Mouse (Mus musculus): Measurements from ENCODE around the gene Rab17. TPM values are rescaled to one million over a fixed set of nuclear protein-coding genes. Genes with fewer than 3 reads are reported as not detected.

The Rab17 gene
- polyA plus RNA-seq, 1 experiment from 2014 or later = 0.36 TPM

- Histone ChIP-seq H3K9ac (ENCODE audit: low read depth, low read length) (no peak overlapping the region), H3K27ac (ENCODE audit: low read depth, low read length) (no peak overlapping the region), H3K9me3 (ENCODE audit: control insufficient read depth, low read length) (no peaks in the 10 kb centered on the region), H3K4me3 (ENCODE audit: low read length) (no peak overlapping the region), H3K4me2 (ENCODE audit: low read length) (no peak overlapping the region), H3K36me3 (ENCODE audit: control insufficient read depth, insufficient read depth, low read length) (no peaks in the 10 kb centered on the region), H3K27me3 (replicated peaks; ENCODE audit: control insufficient read depth, insufficient read depth, low read length) (no peaks in the 10 kb centered on the region), H3K4me1 (ENCODE audit: control insufficient read depth, insufficient read depth, low read depth, low read length) (no peaks in the 10 kb centered on the region)
- no peak for ATAC-seq
- WGBS = 94% methylated on average over 14 of the region's 14 CpGs
These were observed 38.8 kb upstream of the Rab17 start for GRCm38 (mm10) chr1:91008147-91008682.

GRCm38 (mm10) chr1:91006708-91007107, 37.2 kb upstream of the Rab17 start:
- Histone ChIP-seq H3K27me3 (replicated peaks; ENCODE audit: control insufficient read depth, insufficient read depth, low read length) (no peaks in the 10 kb centered on the region), H3K4me2 (ENCODE audit: low read length) (no peak overlapping the region), H3K9ac (ENCODE audit: low read depth, low read length) (no peak overlapping the region), H3K27ac (ENCODE audit: low read depth, low read length) (no peak overlapping the region), H3K4me3 (ENCODE audit: low read length) (no peak overlapping the region), H3K4me1 (ENCODE audit: control insufficient read depth, insufficient read depth, low read depth, low read length) (no peaks in the 10 kb centered on the region), H3K9me3 (ENCODE audit: control insufficient read depth, low read length) (no peaks in the 10 kb centered on the region), H3K36me3 (ENCODE audit: control insufficient read depth, insufficient read depth, low read length) (no peaks in the 10 kb centered on the region)
- WGBS = 86% methylated on average over 9 of the region's 9 CpGs
- ATAC-seq = no peak

DNA sequence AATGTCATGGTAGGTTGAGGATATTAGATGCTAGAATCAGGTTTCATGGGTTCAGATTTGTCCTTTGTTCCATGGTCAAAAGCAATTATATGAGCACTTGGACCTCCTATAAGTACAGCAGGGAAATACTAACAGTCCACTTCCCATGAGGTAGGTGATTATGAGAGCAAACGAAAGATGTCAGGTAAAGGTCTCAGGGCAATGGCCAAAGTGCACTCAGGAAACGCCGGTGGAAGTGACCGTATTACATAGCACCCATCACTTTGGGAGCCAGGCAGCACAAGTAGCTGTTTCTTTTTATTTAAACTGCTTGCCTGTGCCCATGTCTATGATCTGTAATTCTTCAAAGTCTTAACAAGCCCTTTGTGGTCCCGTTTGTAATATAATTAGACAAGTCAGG, 36.6 kb upstream of the Rab17 start:
- Histone ChIP-seq H3K4me2 (ENCODE audit: low read length) (no peak overlapping the region), H3K9ac (ENCODE audit: low read depth, low read length) (no peak overlapping the region), H3K27me3 (replicated peaks; ENCODE audit: control insufficient read depth, insufficient read depth, low read length) (no peaks in the 10 kb centered on the region), H3K9me3 (ENCODE audit: control insufficient read depth, low read length) (no peaks in the 10 kb centered on the region), H3K27ac (ENCODE audit: low read depth, low read length) (no peak overlapping the region), H3K4me1 (ENCODE audit: control insufficient read depth, insufficient read depth, low read depth, low read length) (no peaks in the 10 kb centered on the region; the same call in 1 of the 2 replicates), H3K36me3 (ENCODE audit: control insufficient read depth, insufficient read depth, low read length) (no peaks in the 10 kb centered on the region), H3K4me3 (ENCODE audit: low read length) (no peak overlapping the region)
- ATAC-seq = no peak
- 81% methylated on average over 5 of the region's 5 CpGs for WGBS

DNA sequence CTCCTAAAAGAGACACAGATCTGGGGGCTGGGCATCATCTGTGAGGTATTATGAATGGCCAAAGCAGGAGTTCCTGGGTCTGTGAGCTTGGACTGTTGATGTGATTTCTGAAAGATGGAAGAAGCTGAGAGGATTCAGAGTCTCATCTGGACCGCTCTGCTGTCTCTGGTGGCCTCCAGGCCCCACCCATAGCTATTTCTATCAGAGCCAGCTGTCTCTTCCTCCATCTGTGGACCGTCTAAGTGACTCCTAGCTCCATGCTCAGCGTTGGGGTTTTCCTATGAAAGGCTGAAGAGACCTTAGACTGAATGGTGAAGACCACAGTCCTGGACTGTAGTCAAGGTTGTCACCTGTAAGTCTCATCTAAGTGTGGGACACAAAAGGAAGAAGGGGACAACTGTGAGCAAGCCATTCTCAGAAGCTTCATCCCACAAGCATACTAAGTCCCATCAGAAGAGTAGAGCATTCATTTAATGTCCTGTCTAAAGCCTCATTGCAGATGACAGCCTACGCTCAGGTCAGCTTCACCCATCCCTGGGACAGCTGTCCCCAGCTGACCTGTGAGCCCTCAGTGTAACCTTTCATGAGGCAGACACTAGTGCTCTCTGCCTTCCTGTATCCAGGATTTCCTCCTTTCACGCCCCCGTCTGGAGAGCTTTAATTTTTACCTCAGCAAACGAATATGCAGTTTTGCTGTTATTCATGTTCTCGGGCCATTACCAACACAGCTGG, 34.2 kb upstream of the Rab17 start:
- ATAC-seq = no peak
- Histone ChIP-seq H3K4me2 (ENCODE audit: low read length) (no peak overlapping the region), H3K9ac (ENCODE audit: low read depth, low read length) (no peak overlapping the region), H3K9me3 (ENCODE audit: control insufficient read depth, low read length) (no peaks in the 10 kb centered on the region), H3K27ac (ENCODE audit: low read depth, low read length) (no peak overlapping the region), H3K4me1 (ENCODE audit: control insufficient read depth, insufficient read depth, low read depth, low read length) (peaks cover 13% of the 10 kb centered on the region), H3K36me3 (ENCODE audit: control insufficient read depth, insufficient read depth, low read length) (no peaks in the 10 kb centered on the region), H3K27me3 (replicated peaks; ENCODE audit: control insufficient read depth, insufficient read depth, low read length) (no peaks in the 10 kb centered on the region), H3K4me3 (ENCODE audit: low read length) (no peak overlapping the region)
- WGBS = 88% methylated on average over 8 of the region's 8 CpGs

- Histone ChIP-seq H3K4me3 (ENCODE audit: low read length) (no peak overlapping the region), H3K4me2 (ENCODE audit: low read length) (no peak overlapping the region), H3K27ac (ENCODE audit: low read depth, low read length) (no peak overlapping the region), H3K27me3 (replicated peaks; ENCODE audit: control insufficient read depth, insufficient read depth, low read length) (0 out of 2 replicates have a peak, but pooled peaks cover under 1% of the 10 kb centered on the region), H3K9ac (ENCODE audit: low read depth, low read length) (no peak overlapping the region), H3K9me3 (ENCODE audit: control insufficient read depth, low read length) (no peaks in the 10 kb centered on the region), H3K36me3 (ENCODE audit: control insufficient read depth, insufficient read depth, low read length) (no peaks in the 10 kb centered on the region), H3K4me1 (ENCODE audit: control insufficient read depth, insufficient read depth, low read depth, low read length) (peaks cover 13% of the 10 kb centered on the region)
- no peak for ATAC-seq
- 89% methylated on average over 3 of the region's 3 CpGs for WGBS
These were observed 33.2 kb upstream of the Rab17 start for GRCm38 (mm10) chr1:91002641-91003040.

DNA sequence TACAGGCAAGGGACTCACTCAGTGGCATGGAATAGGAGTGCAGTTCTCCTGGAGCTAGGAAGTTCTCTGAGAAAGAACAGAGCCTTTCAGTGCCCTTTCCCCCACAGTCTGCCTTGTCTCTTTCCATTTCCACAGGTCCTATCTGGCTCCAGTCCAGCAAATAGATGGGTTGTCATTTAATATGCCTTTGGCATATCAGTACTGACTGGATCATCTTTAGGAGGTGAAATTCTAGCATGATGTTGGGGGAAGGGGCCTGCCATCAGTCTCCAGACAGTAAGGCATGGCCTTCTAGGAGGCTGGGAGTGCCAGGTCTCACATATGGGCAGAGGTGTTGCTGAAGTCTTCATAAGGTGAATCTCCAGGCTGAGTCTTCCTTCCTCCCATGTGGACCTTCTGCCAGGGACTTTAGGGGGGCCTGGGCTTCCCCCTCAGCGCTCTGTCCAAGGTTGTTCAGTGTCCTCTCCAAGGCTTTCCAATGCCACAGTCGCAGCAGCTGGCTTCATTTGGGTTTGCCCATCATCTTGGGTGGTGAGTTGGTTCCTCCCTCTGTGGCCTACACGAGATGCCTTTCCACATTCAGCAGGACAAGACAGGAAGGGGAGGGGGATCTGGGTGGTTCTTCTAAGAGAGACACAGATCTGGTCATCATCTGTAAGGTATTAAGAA, 32.5 kb upstream of the Rab17 start:
- H3K36me3 ChIP-seq (ENCODE audit: control insufficient read depth, insufficient read depth, low read length) = no peaks in the 10 kb centered on the region
- WGBS = 84% methylated on average over 3 of the region's 3 CpGs
- ATAC-seq = no peak

GRCm38 (mm10) chr1:91001101-91001500, 31.6 kb upstream of the Rab17 start:
- Histone ChIP-seq H3K9ac (ENCODE audit: low read depth, low read length) (no peak overlapping the region), H3K4me1 (ENCODE audit: control insufficient read depth, insufficient read depth, low read depth, low read length) (peaks cover 13% of the 10 kb centered on the region), H3K9me3 (ENCODE audit: control insufficient read depth, low read length) (no peaks in the 10 kb centered on the region), H3K27me3 (replicated peaks; ENCODE audit: control insufficient read depth, insufficient read depth, low read length) (0 out of 2 replicates have a peak, but pooled peaks cover 2% of the 10 kb centered on the region), H3K4me2 (ENCODE audit: low read length) (no peak overlapping the region), H3K4me3 (ENCODE audit: low read length) (no peak overlapping the region), H3K36me3 (ENCODE audit: control insufficient read depth, insufficient read depth, low read length) (no peaks in the 10 kb centered on the region), H3K27ac (ENCODE audit: low read depth, low read length) (no peak overlapping the region)
- 84% methylated on average over 3 of the region's 3 CpGs for WGBS
- ATAC-seq = no peak

More for the DNA sequence above, 32.5 kb upstream of the Rab17 start:
- no peak overlapping the region for H3K4me2 ChIP-seq (ENCODE audit: low read length)
- no peak overlapping the region for H3K4me3 ChIP-seq (ENCODE audit: low read length)
- H3K4me1 ChIP-seq (ENCODE audit: control insufficient read depth, insufficient read depth, low read depth, low read length) = peaks cover 13% of the 10 kb centered on the region
- H3K9me3 ChIP-seq (ENCODE audit: control insufficient read depth, low read length) = no peaks in the 10 kb centered on the region
- no peak overlapping the region for H3K27ac ChIP-seq (ENCODE audit: low read depth, low read length)
- H3K9ac ChIP-seq (ENCODE audit: low read depth, low read length) = no peak overlapping the region
- 0 out of 2 replicates have a peak, but pooled peaks cover 2% of the 10 kb centered on the region for H3K27me3 ChIP-seq (replicated peaks; ENCODE audit: control insufficient read depth, insufficient read depth, low read length)

DNA sequence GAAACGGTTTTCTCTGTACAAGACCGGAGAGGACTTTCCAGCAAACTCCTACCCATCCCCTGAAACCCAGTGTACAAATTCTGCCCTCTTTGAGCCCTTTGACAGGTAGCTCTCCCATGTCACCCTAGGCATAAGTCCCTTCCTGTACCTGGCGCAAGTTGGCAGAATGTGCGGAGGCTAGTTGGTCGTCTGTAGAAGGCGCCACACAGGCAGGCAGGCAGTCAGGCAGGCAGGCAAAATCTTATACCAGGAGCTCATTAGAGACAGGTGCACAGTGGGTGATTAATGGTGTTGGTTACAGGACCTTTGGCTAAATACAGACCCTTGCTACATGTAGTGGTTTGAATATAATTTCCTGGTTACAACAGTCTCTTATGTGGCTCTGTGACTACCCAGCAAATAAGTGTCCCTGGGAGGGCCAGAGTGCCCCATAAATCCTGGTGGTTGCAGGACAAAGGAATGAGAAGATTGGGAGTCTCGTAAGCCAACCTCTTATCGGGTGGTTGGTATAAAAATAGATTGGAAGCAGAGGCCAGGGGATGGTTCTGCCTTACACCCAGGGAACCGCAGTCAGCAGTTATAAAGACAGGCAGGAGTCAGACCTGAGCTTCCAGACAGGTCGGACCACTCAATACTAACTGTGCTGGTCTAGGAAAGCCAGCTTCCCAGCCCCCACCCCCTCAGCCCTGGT, 30.6 kb upstream of the Rab17 start:
- Histone ChIP-seq H3K27ac (ENCODE audit: low read depth, low read length) (no peak overlapping the region), H3K27me3 (replicated peaks; ENCODE audit: control insufficient read depth, insufficient read depth, low read length) (0 out of 2 replicates have a peak, but pooled peaks cover 2% of the 10 kb centered on the region), H3K36me3 (ENCODE audit: control insufficient read depth, insufficient read depth, low read length) (no peaks in the 10 kb centered on the region), H3K9me3 (ENCODE audit: control insufficient read depth, low read length) (no peaks in the 10 kb centered on the region), H3K4me1 (ENCODE audit: control insufficient read depth, insufficient read depth, low read depth, low read length) (peaks cover 13% of the 10 kb centered on the region), H3K4me2 (ENCODE audit: low read length) (peak overlapping the region; percentile 96), H3K4me3 (ENCODE audit: low read length) (peak overlapping the region; percentile 91), H3K9ac (ENCODE audit: low read depth, low read length) (peak overlapping the region; percentile 77)
- WGBS = 63% methylated on average over 10 of the region's 10 CpGs
- no peak for ATAC-seq
